Mouse (Mus musculus) neural tube, embryonic 14.5 days (tissue): ENCODE data around the gene Olfr12. TPM values are rescaled to one million over a fixed set of nuclear protein-coding genes. Genes with fewer than 3 reads are reported as not detected.

Source experiments
- ATAC-seq: fragments of 200-750 bp; cut with Nextera tagmentation; 2 replicates; pipeline ENCODE4 v1.8.0; 2017; ENCODE audit warnings: low read depth, mild to moderate bottlenecking, moderate TSS enrichment, moderate library complexity
- H3K27ac ChIP-seq: fragments of 300-500 bp; sonication (generic); 2 replicates; pipeline ENCODE4 v1.5.1; 2014; ENCODE audit warnings: low read depth, mild to moderate bottlenecking, control low read depth, low read length, moderate library complexity, mixed read lengths
- H3K27me3 ChIP-seq: fragments of 300-500 bp; sonication (generic); 2 replicates; pipeline ENCODE4 v1.6.1; 2014; ENCODE audit warnings: low read length; ENCODE audit not compliant: control insufficient read depth, insufficient read depth
- H3K36me3 ChIP-seq: fragments of 300-500 bp; sonication (generic); 2 replicates; pipeline ENCODE4 v1.6.1; 2014; ENCODE audit warnings: low read length, mixed read lengths; ENCODE audit not compliant: control insufficient read depth, insufficient read depth
- H3K4me1 ChIP-seq: fragments of 300-500 bp; sonication (generic); 2 replicates; pipeline ENCODE4 v1.6.1; 2014; ENCODE audit warnings: low read length; ENCODE audit not compliant: control insufficient read depth, insufficient read depth
- H3K4me2 ChIP-seq: fragments of 300-500 bp; sonication (generic); 2 replicates; pipeline ENCODE4 v1.6.1; 2014; ENCODE audit warnings: mild to moderate bottlenecking, low read depth, low read length, control low read depth
- H3K4me3 ChIP-seq: fragments of 300-500 bp; sonication (generic); 2 replicates; pipeline ENCODE4 v1.5.1; 2014; ENCODE audit warnings: low read depth, low read length, control low read depth, mixed read lengths
- H3K9ac ChIP-seq: fragments of 300-500 bp; sonication (generic); replicated peaks from 2 replicates; pipeline ENCODE4 v1.6.1; 2014; ENCODE audit warnings: low read depth, mild to moderate bottlenecking, control low read depth, low read length, mixed read lengths
- H3K9me3 ChIP-seq: fragments of 300-500 bp; sonication (generic); 2 replicates; pipeline ENCODE4 v1.6.1; 2016; ENCODE audit warnings: low read length; ENCODE audit not compliant: control insufficient read depth
- WGBS: fragments of 180-500 bp; shearing (Covaris S2); extraction: QIAGEN DNeasy Blood & Tissue Kit; methylation state at CpG from one replicate; pipeline ENCODE4 v1.1.7; 2014; 5-methylcytosine and 5-hydroxymethylcytosine counted together
- polyA plus RNA-seq: library from polyadenylated mRNA; unstranded; fragments of >200 nt; fragmentation: Nextera tagmentation; extraction: Ambion mirVana; gene quantifications from 2 replicates; pipeline ENCODE4 v1.2.1, GENCODE M21; 2014

Olfr12 gene
- polyA plus RNA-seq, 1 experiment from 2014 or later = not detected

GRCm38 (mm10) chr1:92657025-92657820 lies 39.6 kb downstream of the Olfr12 start:
- H3K27me3 ChIP-seq = no peaks in the 10 kb centered on the region
- H3K4me1 ChIP-seq = no peaks in the 10 kb centered on the region
- H3K4me3 ChIP-seq = no peak overlapping the region
- H3K36me3 ChIP-seq = no peaks in the 10 kb centered on the region
- no peak overlapping the region for H3K9ac ChIP-seq
- H3K9me3 ChIP-seq = no peaks in the 10 kb centered on the region
- peak; percentile 69; the same call in 1 of the 2 replicates for ATAC-seq
- H3K27ac ChIP-seq = no peak overlapping the region
- 63% methylated on average over 11 of the region's 11 CpGs for WGBS
- H3K4me2 ChIP-seq = no peak overlapping the region

- Histone ChIP-seq H3K27ac (no peak overlapping the region), H3K4me3 (no peak overlapping the region), H3K36me3 (no peaks in the 10 kb centered on the region), H3K9me3 (no peaks in the 10 kb centered on the region), H3K27me3 (no peaks in the 10 kb centered on the region), H3K4me2 (no peak overlapping the region), H3K4me1 (no peaks in the 10 kb centered on the region), H3K9ac (no peak overlapping the region)
- ATAC-seq = no peak
- 78% methylated on average over 5 of the region's 5 CpGs for WGBS
Observed at GRCm38 (mm10) chr1:92659392-92659791, 41.8 kb downstream of the Olfr12 start.

GRCm38 (mm10) chr1:92667106-92667505 lies 49.5 kb downstream of the Olfr12 start:
- no peaks in the 10 kb centered on the region for H3K27me3 ChIP-seq
- no peak overlapping the region for H3K4me3 ChIP-seq
- no peak overlapping the region for H3K9ac ChIP-seq
- 81% methylated on average over 6 of the region's 6 CpGs for WGBS
- no peaks in the 10 kb centered on the region for H3K36me3 ChIP-seq
- ATAC-seq = no peak
- H3K4me2 ChIP-seq = no peak overlapping the region
- no peak overlapping the region for H3K27ac ChIP-seq
- no peaks in the 10 kb centered on the region for H3K4me1 ChIP-seq
- no peaks in the 10 kb centered on the region for H3K9me3 ChIP-seq

- Histone ChIP-seq H3K36me3 (no peaks in the 10 kb centered on the region), H3K4me3 (no peak overlapping the region), H3K4me1 (no peaks in the 10 kb centered on the region), H3K4me2 (no peak overlapping the region), H3K9me3 (no peaks in the 10 kb centered on the region), H3K9ac (no peak overlapping the region), H3K27ac (no peak overlapping the region), H3K27me3 (no peaks in the 10 kb centered on the region)
- WGBS = 97% methylated on average over 3 of the region's 3 CpGs
- no peak for ATAC-seq
Observed at GRCm38 (mm10) chr1:92669430-92669829, 51.8 kb downstream of the Olfr12 start.

- Histone ChIP-seq H3K36me3 (no peaks in the 10 kb centered on the region), H3K4me2 (no peak overlapping the region), H3K9ac (no peak overlapping the region), H3K27ac (no peak overlapping the region), H3K4me3 (no peak overlapping the region), H3K27me3 (no peaks in the 10 kb centered on the region), H3K4me1 (no peaks in the 10 kb centered on the region), H3K9me3 (no peaks in the 10 kb centered on the region)
- ATAC-seq = no peak
- WGBS = 92% methylated on average over 4 of the region's 4 CpGs
Observed at GRCm38 (mm10) chr1:92671326-92671725, 53.7 kb downstream of the Olfr12 start.

Other genes starting within 250 kb of the Olfr12 start
- 326 and 363 TPM in 2 replicates for gene Ndufa10, start 143.9 kb upstream of the Olfr12 start, polyA plus RNA-seq
- gene Olfr1416, start 132.7 kb upstream of the Olfr12 start, polyA plus RNA-seq = not detected in 2 replicates
- gene Olfr1415, start 121.7 kb upstream of the Olfr12 start, polyA plus RNA-seq = not detected in 2 replicates
- not detected in 2 replicates for gene Olfr1414, start 99.1 kb upstream of the Olfr12 start, polyA plus RNA-seq
- gene Olfr1413, start 46.5 kb upstream of the Olfr12 start, polyA plus RNA-seq = not detected in 2 replicates
- gene Olfr1412, start 32.0 kb upstream of the Olfr12 start, polyA plus RNA-seq = not detected in 2 replicates
- gene Olfr1411, start 23.4 kb upstream of the Olfr12 start, polyA plus RNA-seq = not detected in 2 replicates
- gene Olfr1410, start 12.0 kb upstream of the Olfr12 start, polyA plus RNA-seq = not detected in 2 replicates
- 560 and 641 TPM in 2 replicates for gene Cops9, start 24.2 kb downstream of the Olfr12 start, polyA plus RNA-seq
- 0.21 TPM in 1 of 2 replicates, not detected in the other for gene Otos, start 31.1 kb downstream of the Olfr12 start, polyA plus RNA-seq
- gene Gpc1, start 213.9 kb downstream of the Olfr12 start, polyA plus RNA-seq = 58.5 and 65.7 TPM in 2 replicates